Mouse (Mus musculus) heart, postnatal 4 days (tissue): Measurements from ENCODE around the gene Bcor. TPM values are rescaled to one million over a fixed set of nuclear protein-coding genes. Genes with fewer than 3 reads are reported as not detected.

Source experiments
- DNase-seq: peaks from one replicate; pipeline ENCODE4 v3.0.0; 2021
- total RNA-seq, 2 experiments: library from RNA; stranded (reverse); gene quantifications; 2 replicates each; pipeline ENCODE4 v1.2.3; 2021

The Bcor gene
- total RNA-seq, 2 experiments from 2014 or later = 46.2 to 48.1 TPM

- DNase-seq = no peak
Observed at GRCm38 (mm10) chrX:12062121-12062931, 97.8 kb downstream of the Bcor start.

- DNase-seq = no peak
Observed at GRCm38 (mm10) chrX:12060848-12061247, 99.3 kb downstream of the Bcor start.

GRCm38 (mm10) chrX:12057210-12057609 is 102.9 kb downstream of the Bcor start:
- no peak for DNase-seq

- no peak for DNase-seq
Observed at GRCm38 (mm10) chrX:12053315-12053914, 106.7 kb downstream of the Bcor start.

- DNase-seq = no peak
Observed at GRCm38 (mm10) chrX:12052651-12053050, 107.5 kb downstream of the Bcor start.

- DNase-seq = no peak
Observed at GRCm38 (mm10) chrX:12048721-12049120, 111.4 kb downstream of the Bcor start.

GRCm38 (mm10) chrX:12048166-12048565 is 112.0 kb downstream of the Bcor start:
- no peak for DNase-seq

GRCm38 (mm10) chrX:12047223-12047911 is 112.8 kb downstream of the Bcor start:
- DNase-seq = no peak

- DNase-seq = no peak
Observed at GRCm38 (mm10) chrX:12046676-12047075, 113.5 kb downstream of the Bcor start.

- no peak for DNase-seq
Observed at GRCm38 (mm10) chrX:12043352-12043751, 116.8 kb downstream of the Bcor start.

GRCm38 (mm10) chrX:12041453-12041852 is 118.7 kb downstream of the Bcor start:
- no peak for DNase-seq

- no peak for DNase-seq
Observed at GRCm38 (mm10) chrX:12014726-12015464, 145.3 kb downstream of the Bcor start.

- no peak for DNase-seq
Observed at GRCm38 (mm10) chrX:12010660-12011059, 149.5 kb downstream of the Bcor start.

- DNase-seq = no peak
Observed at GRCm38 (mm10) chrX:12009046-12009445, 151.1 kb downstream of the Bcor start.

- no peak for DNase-seq
Observed at GRCm38 (mm10) chrX:12007832-12008540, 152.2 kb downstream of the Bcor start.

- peak; percentile 75 for DNase-seq
Observed at GRCm38 (mm10) chrX:12006882-12007753, 153.0 kb downstream of the Bcor start.

GRCm38 (mm10) chrX:12006031-12006881 is 153.9 kb downstream of the Bcor start:
- peak; percentile 63 for DNase-seq

GRCm38 (mm10) chrX:12005181-12006030 is 154.7 kb downstream of the Bcor start:
- DNase-seq = peak; percentile 56

GRCm38 (mm10) chrX:12004416-12004815 is 155.7 kb downstream of the Bcor start:
- no peak for DNase-seq
